7 mouse cellular contexts compared by ENCODE assay signal in the genomic region with DNA sequence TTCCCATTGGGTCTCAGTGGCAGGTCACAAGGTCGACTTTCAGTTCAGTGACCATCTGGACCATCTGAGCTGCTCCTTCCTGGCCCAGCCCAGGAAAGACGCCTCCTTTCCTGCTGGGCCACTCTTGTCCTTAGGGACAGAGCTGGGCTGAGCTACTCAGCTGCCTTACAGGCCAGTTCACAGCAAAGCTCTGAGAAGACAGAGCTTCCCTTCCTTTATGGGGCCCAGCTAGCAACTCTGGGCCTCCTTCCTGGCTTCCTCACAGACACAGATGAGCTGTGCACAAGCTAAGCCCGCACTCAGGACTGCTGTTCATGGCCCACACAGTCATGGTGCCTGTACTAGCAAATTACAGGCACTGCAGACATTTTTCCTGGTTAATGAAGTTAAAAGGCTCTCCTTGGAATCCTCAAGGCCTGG. TPM values are rescaled to one million over a fixed set of nuclear protein-coding genes. Genes with fewer than 3 reads are reported as not detected.
DNase-seq lines count a peak whose midpoint lies in the region; ATAC-seq and TF ChIP-seq lines count a peak whose summit lies in the region.

No protein-coding gene starts in this region.

- DNase-seq in embryo, embryonic 11 days: peak; percentile 54
- DNase-seq in heart, postnatal 10 days: peak; percentile 63 to 67
- DNase-seq in limb, embryonic 14.5 days (ENCODE audit: low spot score): no peak
- DNase-seq in spleen, postnatal 36 days (ENCODE audit: low spot score in 2 of 2): no peak

- H3K9me3 ChIP-seq in limb, embryonic 14.5 days (ENCODE audit: control insufficient read depth, low read length): no peaks in the 10 kb centered on the region

- H3K4me2 ChIP-seq in limb, embryonic 14.5 days (replicated peaks; ENCODE audit: low read depth, low read length, severe bottlenecking): no peak overlapping the region

- H3K27me3 ChIP-seq in limb, embryonic 14.5 days (ENCODE audit: control insufficient read depth, insufficient read depth, low read length): no peaks in the 10 kb centered on the region

- ATAC-seq in limb, embryonic 14.5 days (ENCODE audit: low FRiP score, low read depth): no peak
- no peak for ATAC-seq in erythroid progenitor cell, adult 5-6 weeks (replicated peaks; ENCODE audit: low FRiP score, poor library complexity, severe bottlenecking)
- ATAC-seq in megakaryocyte-erythroid progenitor cell, adult 5-6 weeks (replicated peaks; ENCODE audit: low FRiP score, low TSS enrichment, poor library complexity, severe bottlenecking): no peak

- peak overlapping the region; percentile 12; the same call in 1 of the 2 replicates for H3K9ac ChIP-seq in limb, embryonic 14.5 days (ENCODE audit: low read depth, low read length, severe bottlenecking)

- H3K36me3 ChIP-seq in limb, embryonic 14.5 days (ENCODE audit: control insufficient read depth, insufficient read depth, low read length): no peaks in the 10 kb centered on the region

- H3K4me1 ChIP-seq in brown adipose tissue, adult 24 weeks (ENCODE audit: control insufficient read depth, insufficient read depth, insufficient read length, low read length): peaks cover 18% of the 10 kb centered on the region
- H3K4me1 ChIP-seq in limb, embryonic 14.5 days (ENCODE audit: control insufficient read depth, insufficient read depth, low read length): peaks cover 12% of the 10 kb centered on the region; the same call in 1 of the 2 replicates

- H3K4me3 ChIP-seq in brown adipose tissue, adult 24 weeks (ENCODE audit: insufficient read depth, low read depth, low read length): no peak overlapping the region
- H3K4me3 ChIP-seq in limb, embryonic 14.5 days (replicated peaks; ENCODE audit: low read length): no peak overlapping the region

- peak overlapping the region; percentile 70 for H3K27ac ChIP-seq in brown adipose tissue, adult 24 weeks (replicated peaks; ENCODE audit: low read depth, low read length)
- H3K27ac ChIP-seq in limb, embryonic 14.5 days (replicated peaks; ENCODE audit: low read depth, low read length): peak overlapping the region; percentile 52

- 23% methylated on average over 3 of the region's 3 CpGs for WGBS in limb, embryonic 14.5 days

- intact Hi-C loops in heart, postnatal 10 days (cut with DNase I): no loop called here

- no peak for TF ChIP-seq POLR2A in limb, embryonic 14.5 days (IDR thresholded peaks at IDR 0.05; ENCODE audit: borderline replicate concordance, extremely low read depth, insufficient read depth, insufficient read length)

RNA-seq across cellular contexts. Expression of a gene that starts 34.6 kb away (rescaled TPM):
- not detected in 2 replicates for polyA plus RNA-seq in brown adipose tissue, adult 24 weeks (2012; ENCODE audit: insufficient read depth, insufficient read length, missing spikeins)
- not detected for total RNA-seq in heart, postnatal 10 days (2021)
- polyA plus RNA-seq in limb, embryonic 14.5 days (2012; rRNA removed): not detected in 2 replicates
- not detected in 2 replicates for polyA plus RNA-seq in limb, embryonic 14.5 days (2014; fragmentation: Nextera tagmentation; extraction: Ambion mirVana)
- total RNA-seq in erythroid progenitor cell, adult 5-6 weeks (2015; ENCODE audit: low replicate concordance): not detected in 2 replicates
- total RNA-seq in erythroid progenitor cell, adult 5-6 weeks (2017; ENCODE audit: low replicate concordance): not detected in 2 replicates
- total RNA-seq in megakaryocyte-erythroid progenitor cell, adult 5-6 weeks (2014; fragmentation: Nextera tagmentation): not detected in 2 replicates
- not detected in 2 replicates for total RNA-seq in megakaryocyte-erythroid progenitor cell, adult 5-6 weeks (2017)

Comparison
In these comparisons a context has a peak if more than half of its experiments do, and no peak if none do; other contexts are left out.
1. DNase-seq: peak in embryo, embryonic 11 days (single experiment) and heart, postnatal 10 days (2 of 2); none in limb, embryonic 14.5 days (single experiment) and spleen, postnatal 36 days (0 of 2).